Comparison of ENCODE assay signal across 19 mouse cellular contexts in the genomic region with DNA sequence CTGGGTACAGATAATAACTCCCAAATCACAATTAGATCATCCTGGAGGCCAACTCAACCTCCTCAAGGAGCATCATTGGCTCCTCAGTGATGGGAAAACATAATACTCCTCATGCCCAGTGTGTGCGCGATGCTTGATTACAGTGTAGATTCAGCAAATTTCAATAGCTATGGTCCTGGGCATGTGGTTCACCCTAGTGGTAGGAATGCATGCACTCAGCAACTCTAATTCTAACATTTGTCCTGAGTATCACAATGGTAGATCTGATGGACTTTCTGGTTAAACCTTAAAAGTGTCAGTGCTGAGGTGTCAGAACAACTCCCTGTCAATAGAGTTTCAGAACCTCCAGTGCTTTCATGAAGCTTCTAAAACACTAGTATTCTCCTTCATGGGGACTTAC.
A peak's percentile ranks its signal among the peaks of the same experiment; 100 is the strongest.
DNase-seq lines count a peak whose midpoint lies in the region; ATAC-seq and TF ChIP-seq lines count a peak whose summit lies in the region.
"Had no signal": no experiment of that assay in that cellular context is flagged by ENCODE, and none has a peak within 500 bp of the region (broad histone marks: within the 10 kb centered on the region; RNA-seq: fewer than 3 reads in every experiment).

No protein-coding gene starts in this region.

- 95% methylated on average over 2 of the region's 2 CpGs for WGBS in hindbrain, postnatal 0 days
- 100% methylated on average over 2 of the region's 2 CpGs for WGBS in hindbrain, embryonic 16.5 days

- no peaks in the 10 kb centered on the region for H3K27me3 ChIP-seq in hindbrain, postnatal 0 days (ENCODE audit: insufficient read depth, low read length)
- no peaks in the 10 kb centered on the region for H3K27me3 ChIP-seq in hindbrain, embryonic 16.5 days (replicated peaks; ENCODE audit: control insufficient read depth, insufficient read depth, low read length)
- H3K27me3 ChIP-seq: heart, embryonic 13.5 days; liver, embryonic 13.5 days; midbrain, embryonic 12.5 days had no signal

- no peak overlapping the region for H3K27ac ChIP-seq in hindbrain, postnatal 0 days
- no peak overlapping the region for H3K27ac ChIP-seq in hindbrain, embryonic 16.5 days (ENCODE audit: low read depth, low read length)
- no peak overlapping the region for H3K27ac ChIP-seq in layer of hippocampus, adult 2 months
- no peak overlapping the region for H3K27ac ChIP-seq in ES-E14 (ENCODE audit: insufficient read depth, low read depth, low read length, poor library complexity, severe bottlenecking)
- H3K27ac ChIP-seq: heart, embryonic 13.5 days; hindbrain, embryonic 14.5 days; left cerebral cortex, adult 2 months; liver, embryonic 13.5 days; midbrain, embryonic 12.5 days had no signal

- no peak overlapping the region for H3K4me2 ChIP-seq in hindbrain, postnatal 0 days (ENCODE audit: low read depth, low read length)
- no peak overlapping the region for H3K4me2 ChIP-seq in hindbrain, embryonic 16.5 days (ENCODE audit: low read length)
- H3K4me2 ChIP-seq: heart, embryonic 13.5 days; hindbrain, embryonic 14.5 days; liver, embryonic 13.5 days; midbrain, embryonic 12.5 days had no signal

- no peaks in the 10 kb centered on the region for H3K36me3 ChIP-seq in hindbrain, postnatal 0 days (ENCODE audit: insufficient read depth, low read length)
- H3K36me3 ChIP-seq in hindbrain, embryonic 16.5 days (ENCODE audit: control insufficient read depth, insufficient read depth, low read length), result no peaks in the 10 kb centered on the region
- no peaks in the 10 kb centered on the region for H3K36me3 ChIP-seq in ES-E14 (ENCODE audit: control insufficient read depth, insufficient read depth, low read length, poor library complexity, severe bottlenecking)
- H3K36me3 ChIP-seq: heart, embryonic 13.5 days; liver, embryonic 13.5 days; midbrain, embryonic 12.5 days had no signal

- no peak for ATAC-seq in hindbrain, postnatal 0 days
- no peak for ATAC-seq in hindbrain, embryonic 16.5 days
- ATAC-seq: forebrain, embryonic 16.5 days had no signal

- TF ChIP-seq CTCF in hindbrain, postnatal 0 days (IDR thresholded peaks at IDR 0.05; ENCODE audit: low read depth), result 0 out of 2 replicates have a peak, but pooled peaks have one; percentile 20
- peak; percentile 18; the same call in 1 of the 2 replicates for TF ChIP-seq CTCF in layer of hippocampus, adult 2 months (conservative IDR thresholded peaks at IDR 0.05)
- 0 out of 2 replicates have a peak, but pooled peaks have one; percentile 11 for TF ChIP-seq CTCF in brain, embryonic 14.5 days (IDR thresholded peaks at IDR 0.05; ENCODE audit: borderline replicate concordance, extremely low read depth, insufficient read depth, insufficient read length)

- no peak for DNase-seq in hindbrain, postnatal 0 days (ENCODE audit: low spot score)
- DNase-seq in layer of hippocampus, adult 2 months (ENCODE audit: low spot score in 2 of 2), result no peak
- no peak for DNase-seq in layer of hippocampus, postnatal 10 days (ENCODE audit: low spot score in 2 of 2)
- DNase-seq in ES-E14 (ENCODE audit: low read depth, low spot score), result peak; percentile 17
- no peak for DNase-seq in brain, embryonic 14.5 days (ENCODE audit: low read depth)
- no peak for DNase-seq in adrenal gland, adult 2 months
- DNase-seq: adrenal gland, adult 8-10 months; cerebellum, adult 9-11 months; heart, postnatal 36 days; kidney, adult 11 months; liver, embryonic 13.5 days; lung, postnatal 10 days; right cerebral cortex, adult 18-20 months had no signal

- no peak for TF ChIP-seq POLR2A in brain, embryonic 14.5 days (IDR thresholded peaks at IDR 0.05; ENCODE audit: borderline replicate concordance, extremely low read depth, insufficient read depth, insufficient read length, poor library complexity, severe bottlenecking)

- H3K4me1 ChIP-seq in hindbrain, postnatal 0 days (ENCODE audit: insufficient read depth, low read length), result no peaks in the 10 kb centered on the region
- no peaks in the 10 kb centered on the region for H3K4me1 ChIP-seq in hindbrain, embryonic 16.5 days (ENCODE audit: control insufficient read depth, insufficient read depth, low read depth, low read length)
- H3K4me1 ChIP-seq in ES-E14 (ENCODE audit: control insufficient read depth in 2 of 2, insufficient read depth in 2 of 2, low read length in 2 of 2, poor library complexity in 1 of 2), result no peaks in the 10 kb centered on the region
- H3K4me1 ChIP-seq: heart, embryonic 13.5 days; liver, embryonic 13.5 days; midbrain, embryonic 12.5 days had no signal

- no peak overlapping the region for H3K4me3 ChIP-seq in hindbrain, postnatal 0 days (ENCODE audit: low read length)
- no peak overlapping the region for H3K4me3 ChIP-seq in hindbrain, embryonic 16.5 days (ENCODE audit: low read length)
- H3K4me3 ChIP-seq in layer of hippocampus, adult 2 months, result no peak overlapping the region
- H3K4me3 ChIP-seq in ES-E14 (ENCODE audit: insufficient read depth in 1 of 2, low read depth in 1 of 2, low read length in 2 of 2, poor library complexity in 1 of 2, severe bottlenecking in 1 of 2), result no peak overlapping the region
- H3K4me3 ChIP-seq: heart, embryonic 13.5 days; left cerebral cortex, adult 2 months; liver, embryonic 13.5 days; midbrain, embryonic 12.5 days had no signal

- in situ Hi-C loops in ES-E14 (cut with MboI; ENCODE audit: low sequenced_read_pairs in 2 of 2, unreplicated experiment in 2 of 2), result no loop called here

- H3K9ac ChIP-seq in hindbrain, postnatal 0 days (replicated peaks; ENCODE audit: low read length), result no peak overlapping the region
- no peak overlapping the region for H3K9ac ChIP-seq in hindbrain, embryonic 16.5 days (ENCODE audit: low read depth, low read length)
- no peak overlapping the region for H3K9ac ChIP-seq in ES-E14 (ENCODE audit: insufficient read depth, low read depth, low read length, poor library complexity, severe bottlenecking)
- H3K9ac ChIP-seq: heart, embryonic 13.5 days; hindbrain, embryonic 14.5 days; liver, embryonic 13.5 days; midbrain, embryonic 12.5 days had no signal

- H3K9me3 ChIP-seq in hindbrain, postnatal 0 days (ENCODE audit: low read length), result no peaks in the 10 kb centered on the region
- H3K9me3 ChIP-seq in hindbrain, embryonic 16.5 days (ENCODE audit: control insufficient read depth, low read length), result no peaks in the 10 kb centered on the region
- H3K9me3 ChIP-seq in ES-E14 (ENCODE audit: control insufficient read depth, insufficient read depth, low read depth, low read length), result no peaks in the 10 kb centered on the region
- H3K9me3 ChIP-seq: heart, embryonic 13.5 days; liver, embryonic 13.5 days; midbrain, embryonic 12.5 days had no signal

TF ChIP-seq in ES-E14, 5 proteins besides CTCF, POLR2A, EP300 and RAD21:
- TF ChIP-seq ZC3H11A (IDR thresholded peaks at IDR 0.05; ENCODE audit: borderline replicate concordance, low read depth, low read length), result no peak
- 0 out of 2 replicates have a peak, but pooled peaks have one; percentile 13 for TF ChIP-seq MAFK (IDR thresholded peaks at IDR 0.05; ENCODE audit: insufficient read depth, low read depth, low read length)
